Mouse (Mus musculus): Measurements from ENCODE around the gene Tanc1.

GRCm38 (mm10) chr2:59660891-59661805 is 49.3 kb downstream of the Tanc1 start:
- TF ChIP-seq CTCF (IDR thresholded peaks at IDR 0.05; ENCODE audit: borderline replicate concordance, extremely low read depth, insufficient read depth, insufficient read length) = no peak
- TF ChIP-seq POLR2A (IDR thresholded peaks at IDR 0.05; ENCODE audit: borderline replicate concordance, extremely low read depth, insufficient read depth, insufficient read length, poor library complexity, severe bottlenecking) = no peak

Measured in brain, embryonic 14.5 days (tissue).